Comparison of ENCODE assay signal across 21 mouse cellular contexts in the genomic region with DNA sequence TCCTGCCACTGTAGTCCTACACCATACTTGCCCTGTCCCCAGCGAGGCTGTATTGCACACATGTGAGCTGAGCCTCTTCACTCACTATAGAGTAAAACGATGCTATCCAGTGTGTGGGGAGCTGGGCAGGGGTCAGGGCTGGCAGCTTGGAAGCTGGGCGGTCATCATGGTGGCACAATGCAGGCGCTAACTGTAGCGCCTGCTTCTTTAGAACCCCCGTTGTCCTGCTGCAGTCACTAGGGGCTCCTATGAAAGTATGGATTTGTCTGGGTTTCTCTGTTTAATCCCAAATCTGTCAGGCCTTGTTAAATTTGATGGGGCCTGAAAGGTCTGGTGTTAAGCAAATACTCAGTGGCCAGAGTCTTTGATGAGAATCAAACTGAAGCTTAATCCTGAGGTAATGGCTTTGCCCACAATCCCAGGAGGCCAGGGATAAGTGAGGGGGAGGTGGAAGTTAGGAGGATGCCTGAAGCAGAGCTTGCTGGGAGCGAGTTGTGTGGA.
DNase-seq lines count a peak whose midpoint lies in the region; ATAC-seq and TF ChIP-seq lines count a peak whose summit lies in the region.
"Had no signal": no experiment of that assay in that cellular context is flagged by ENCODE, and none has a peak within 500 bp of the region (broad histone marks: within the 10 kb centered on the region; RNA-seq: fewer than 3 reads in every experiment).

No protein-coding gene starts in this region.

- H3K9ac ChIP-seq in hindbrain, postnatal 0 days (replicated peaks; ENCODE audit: low read length): no peak overlapping the region
- no peak overlapping the region for H3K9ac ChIP-seq in hindbrain, embryonic 11.5 days (ENCODE audit: low read depth, low read length)
- H3K9ac ChIP-seq in embryonic facial prominence, embryonic 14.5 days (ENCODE audit: low read depth, low read length): no peak overlapping the region
- H3K9ac ChIP-seq in liver, embryonic 11.5 days (ENCODE audit: low read depth, low read length): no peak overlapping the region
- H3K9ac ChIP-seq: embryonic facial prominence, embryonic 15.5 days; hindbrain, embryonic 14.5 days; liver, embryonic 12.5 days; lung, embryonic 14.5 days; neural tube, embryonic 12.5 days; stomach, embryonic 15.5 days had no signal

- ATAC-seq in hindbrain, postnatal 0 days: no peak
- no peak for ATAC-seq in hindbrain, embryonic 11.5 days (ENCODE audit: low FRiP score)
- ATAC-seq in embryonic facial prominence, embryonic 14.5 days (ENCODE audit: low read depth): 0 out of 2 replicates have a peak, but pooled peaks have one; percentile 33
- no peak for ATAC-seq in liver, embryonic 11.5 days (replicated peaks; ENCODE audit: low FRiP score)
- ATAC-seq: intestine, embryonic 16.5 days; liver, embryonic 12.5 days; Patski had no signal

- peak; percentile 14 for DNase-seq in embryo, embryonic 10 days (ENCODE audit: low spot score)
- DNase-seq in embryo, embryonic 9.5 days (ENCODE audit: extremely low spot score): no peak
- peak; percentile 46 for DNase-seq in hindbrain, postnatal 0 days (ENCODE audit: low spot score)
- DNase-seq in hindbrain, embryonic 11.5 days (ENCODE audit: low spot score): no peak
- peak; percentile 44 for DNase-seq in embryonic facial prominence, embryonic 14.5 days (ENCODE audit: low spot score)
- peak; percentile 79 for DNase-seq in retina, embryonic 14.5 days (ENCODE audit: low spot score)
- no peak for DNase-seq in liver, embryonic 11.5 days (ENCODE audit: low spot score)
- no peak for DNase-seq in gastrocnemius, adult 2 months
- DNase-seq: cerebellum, adult 11 months; gastrocnemius, postnatal 14 days; layer of hippocampus, adult 9-11 months; right cerebral cortex, postnatal 25 days had no signal

- intact Hi-C loops in gastrocnemius, adult 2 months (cut with DNase I): no loop called here

- no peak overlapping the region for H3K27ac ChIP-seq in hindbrain, postnatal 0 days
- no peak overlapping the region for H3K27ac ChIP-seq in hindbrain, embryonic 11.5 days (ENCODE audit: low read depth, low read length)
- H3K27ac ChIP-seq in embryonic facial prominence, embryonic 14.5 days (replicated peaks; ENCODE audit: low read depth, low read length): no peak overlapping the region
- no peak overlapping the region for H3K27ac ChIP-seq in liver, embryonic 11.5 days (ENCODE audit: low read depth, low read length)
- no peak overlapping the region for H3K27ac ChIP-seq in gastrocnemius, adult 2 months
- H3K27ac ChIP-seq: embryonic facial prominence, embryonic 15.5 days; left cerebral cortex, adult 2 months; liver, embryonic 12.5 days; neural tube, embryonic 12.5 days; stomach, embryonic 15.5 days had no signal

- 69% methylated on average over 7 of the region's 7 CpGs for WGBS in hindbrain, postnatal 0 days
- 72% methylated on average over 7 of the region's 7 CpGs for WGBS in hindbrain, embryonic 11.5 days
- 58% methylated on average over 7 of the region's 7 CpGs for WGBS in embryonic facial prominence, embryonic 14.5 days
- 69% methylated on average over 7 of the region's 7 CpGs for WGBS in liver, embryonic 11.5 days

- no peak overlapping the region for H3K4me3 ChIP-seq in hindbrain, postnatal 0 days (ENCODE audit: low read length)
- no peak overlapping the region for H3K4me3 ChIP-seq in hindbrain, embryonic 11.5 days (ENCODE audit: low read depth, low read length)
- H3K4me3 ChIP-seq in embryonic facial prominence, embryonic 14.5 days (ENCODE audit: low read depth, low read length): no peak overlapping the region
- H3K4me3 ChIP-seq in liver, embryonic 11.5 days (ENCODE audit: low read depth, low read length): no peak overlapping the region
- H3K4me3 ChIP-seq in gastrocnemius, adult 2 months: no peak overlapping the region
- H3K4me3 ChIP-seq: embryonic facial prominence, embryonic 15.5 days; left cerebral cortex, adult 2 months; liver, embryonic 12.5 days; neural tube, embryonic 12.5 days; stomach, embryonic 15.5 days had no signal

- no peaks in the 10 kb centered on the region for H3K36me3 ChIP-seq in hindbrain, postnatal 0 days (ENCODE audit: insufficient read depth, low read length)
- no peaks in the 10 kb centered on the region for H3K36me3 ChIP-seq in hindbrain, embryonic 11.5 days (ENCODE audit: control insufficient read depth, insufficient read depth, low read length)
- H3K36me3 ChIP-seq in embryonic facial prominence, embryonic 14.5 days (ENCODE audit: control insufficient read depth, insufficient read depth, low read length): no peaks in the 10 kb centered on the region
- H3K36me3 ChIP-seq in liver, embryonic 11.5 days (ENCODE audit: control insufficient read depth, insufficient read depth, low read length): no peaks in the 10 kb centered on the region
- H3K36me3 ChIP-seq: embryonic facial prominence, embryonic 15.5 days; liver, embryonic 12.5 days; neural tube, embryonic 12.5 days; stomach, embryonic 15.5 days had no signal

- no peak for TF ChIP-seq CTCF in hindbrain, postnatal 0 days (IDR thresholded peaks at IDR 0.05; ENCODE audit: low read depth)
- TF ChIP-seq CTCF in gastrocnemius, adult 2 months (IDR thresholded peaks at IDR 0.05): no peak

- no peak overlapping the region for H3K4me2 ChIP-seq in hindbrain, postnatal 0 days (ENCODE audit: low read depth, low read length)
- no peak overlapping the region for H3K4me2 ChIP-seq in hindbrain, embryonic 11.5 days (replicated peaks; ENCODE audit: low read depth, low read length)
- H3K4me2 ChIP-seq in embryonic facial prominence, embryonic 14.5 days (ENCODE audit: low read depth, low read length): no peak overlapping the region
- no peak overlapping the region for H3K4me2 ChIP-seq in liver, embryonic 11.5 days
- H3K4me2 ChIP-seq: embryonic facial prominence, embryonic 15.5 days; hindbrain, embryonic 14.5 days; liver, embryonic 12.5 days; lung, embryonic 14.5 days; neural tube, embryonic 12.5 days; stomach, embryonic 15.5 days had no signal

- no peaks in the 10 kb centered on the region for H3K4me1 ChIP-seq in hindbrain, postnatal 0 days (ENCODE audit: insufficient read depth, low read length)
- H3K4me1 ChIP-seq in hindbrain, embryonic 11.5 days (replicated peaks; ENCODE audit: control insufficient read depth, insufficient read depth, low read length): no peaks in the 10 kb centered on the region
- no peaks in the 10 kb centered on the region for H3K4me1 ChIP-seq in embryonic facial prominence, embryonic 14.5 days (ENCODE audit: control insufficient read depth, insufficient read depth, low read length)
- H3K4me1 ChIP-seq in liver, embryonic 11.5 days (replicated peaks; ENCODE audit: control insufficient read depth, insufficient read depth, low read length): no peaks in the 10 kb centered on the region
- H3K4me1 ChIP-seq: embryonic facial prominence, embryonic 15.5 days; liver, embryonic 12.5 days; neural tube, embryonic 12.5 days; stomach, embryonic 15.5 days had no signal

- no peaks in the 10 kb centered on the region for H3K27me3 ChIP-seq in hindbrain, postnatal 0 days (ENCODE audit: insufficient read depth, low read length)
- H3K27me3 ChIP-seq in hindbrain, embryonic 11.5 days (ENCODE audit: control insufficient read depth, insufficient read depth, low read length): no peaks in the 10 kb centered on the region
- H3K27me3 ChIP-seq in embryonic facial prominence, embryonic 14.5 days (replicated peaks; ENCODE audit: control insufficient read depth, insufficient read depth, low read length): no peaks in the 10 kb centered on the region
- no peaks in the 10 kb centered on the region for H3K27me3 ChIP-seq in liver, embryonic 11.5 days (replicated peaks; ENCODE audit: control insufficient read depth, insufficient read depth, low read length)
- H3K27me3 ChIP-seq: embryonic facial prominence, embryonic 15.5 days; liver, embryonic 12.5 days; neural tube, embryonic 12.5 days; stomach, embryonic 15.5 days had no signal

- no peaks in the 10 kb centered on the region for H3K9me3 ChIP-seq in hindbrain, postnatal 0 days (ENCODE audit: low read length)
- H3K9me3 ChIP-seq in hindbrain, embryonic 11.5 days (ENCODE audit: control insufficient read depth, low read length): no peaks in the 10 kb centered on the region
- H3K9me3 ChIP-seq in embryonic facial prominence, embryonic 14.5 days (ENCODE audit: control insufficient read depth, low read length): no peaks in the 10 kb centered on the region
- H3K9me3 ChIP-seq in liver, embryonic 11.5 days (ENCODE audit: control insufficient read depth, low read length): no peaks in the 10 kb centered on the region
- H3K9me3 ChIP-seq: embryonic facial prominence, embryonic 15.5 days; liver, embryonic 12.5 days; neural tube, embryonic 12.5 days; stomach, embryonic 15.5 days had no signal

Comparison
In these comparisons a context has a peak if more than half of its experiments do, and no peak if none do; other contexts are left out.
1. DNase-seq: peak in embryo, embryonic 10 days (single experiment), hindbrain, postnatal 0 days (single experiment), embryonic facial prominence, embryonic 14.5 days (single experiment) and retina, embryonic 14.5 days (single experiment); none in embryo, embryonic 9.5 days (single experiment), hindbrain, embryonic 11.5 days (single experiment), liver, embryonic 11.5 days (single experiment) and gastrocnemius, adult 2 months (single experiment).